Mouse (Mus musculus) myocyte (in vitro differentiated cells): ENCODE results near the gene Pate2.

ENCODE experiments used
- CEBPB ChIP-seq: IDR thresholded peaks from 2 replicates; pipeline ENCODE4 v1.6.1; 2011; ENCODE audit warnings: mild to moderate bottlenecking, moderate library complexity; ENCODE audit not compliant: poor library complexity, insufficient read depth, severe bottlenecking
- MAX ChIP-seq: IDR thresholded peaks from one replicate; pipeline ENCODE4 v1.6.1; 2011; ENCODE audit warnings: low read depth, mild to moderate bottlenecking, control low read depth
- MYOG ChIP-seq, 3 experiments: IDR thresholded peaks; one replicate each; pipeline ENCODE4 v1.6.1; 2011; ENCODE audit warnings: control low read depth in 2 of 3, low read depth in 2 of 3, mild to moderate bottlenecking in 2 of 3; ENCODE audit not compliant: insufficient read length in 2 of 3, control insufficient read depth in 1 of 3, insufficient read depth in 1 of 3
- POLR2A ChIP-seq: IDR thresholded peaks from one replicate; pipeline ENCODE4 v1.6.1; 2011; ENCODE audit warnings: low read depth, mild to moderate bottlenecking, control low read depth, moderate library complexity; ENCODE audit not compliant: insufficient read length
- POLR2AphosphoS2 ChIP-seq: IDR thresholded peaks from one replicate; pipeline ENCODE4 v1.6.1; 2011; ENCODE audit warnings: low read depth, control low read depth; ENCODE audit not compliant: insufficient read length
- SRF ChIP-seq: IDR thresholded peaks from one replicate; pipeline ENCODE4 v1.6.1; 2011; ENCODE audit warnings: low read depth; ENCODE audit not compliant: control insufficient read depth, insufficient read length
- TCF12 ChIP-seq: IDR thresholded peaks from one replicate; pipeline ENCODE4 v1.6.1; 2011; ENCODE audit warnings: mild to moderate bottlenecking, control low read depth; ENCODE audit not compliant: poor library complexity, insufficient read depth, severe bottlenecking
- USF1 ChIP-seq: IDR thresholded peaks from one replicate; pipeline ENCODE4 v1.6.1; 2011; ENCODE audit warnings: low read depth, mild to moderate bottlenecking, control low read depth, moderate library complexity

- TF ChIP-seq POLR2AphosphoS2, result no peak
- TF ChIP-seq SRF, result no peak
- no peak for TF ChIP-seq POLR2A
- no peak for TF ChIP-seq CEBPB
- TF ChIP-seq MYOG (IDR thresholded peaks at IDR 0.05; ENCODE audit: control insufficient read depth in 1 of 3, insufficient read depth in 1 of 3, insufficient read length in 2 of 3, low read depth in 2 of 3), result no peak
- TF ChIP-seq TCF12, result no peak
- TF ChIP-seq MAX, result no peak
- TF ChIP-seq USF1, result no peak
These were observed 35.0 kb upstream of the Pate2 start for GRCm38 (mm10) chr9:35535110-35535509.
